Mouse (Mus musculus) bone marrow, adult 2 months (tissue): ENCODE results near the gene Rhbdd2.
"Not testable (repeated sequence)": the region's sequence is repeated elsewhere in the genome, so short reads cannot be mapped to it uniquely, and the experiment has no call there.

Experiments
- CTCF ChIP-seq: fragments of 200-500 bp; IDR thresholded peaks from 2 replicates; pipeline ENCODE4 v1.5.1; 2011; ENCODE audit warnings: low read length, control low read depth; ENCODE audit not compliant: control insufficient read depth, insufficient read depth
- POLR2A ChIP-seq: fragments of 200-500 bp; IDR thresholded peaks from 2 replicates; pipeline ENCODE4 v1.6.1; 2011; ENCODE audit warnings: low read depth, mild to moderate bottlenecking, control low read depth, low read length, borderline replicate concordance; ENCODE audit not compliant: control insufficient read depth

- TF ChIP-seq CTCF, POLR2A: not testable (repeated sequence)
Measured at GRCm38 (mm10) chr5:135606717-135607116, 25.7 kb upstream of the Rhbdd2 start.
